Mouse (Mus musculus) hindbrain, embryonic 15.5 days (tissue): Measurements from ENCODE around the gene Iqck. TPM values are rescaled to one million over a fixed set of nuclear protein-coding genes. Genes with fewer than 3 reads are reported as not detected.
A peak's percentile ranks its signal among the peaks of the same experiment; 100 is the strongest.

Experiments
- ATAC-seq: fragments of 200-750 bp; cut with Nextera tagmentation; 2 replicates; pipeline ENCODE4 v1.8.0; 2017; ENCODE audit warnings: low read depth, moderate number of reproducible peaks, moderate TSS enrichment; ENCODE audit not compliant: low FRiP score
- H3K27ac ChIP-seq: fragments of 300-500 bp; sonication (generic); replicated peaks from 2 replicates; pipeline ENCODE4 v1.5.1; 2015; ENCODE audit warnings: mild to moderate bottlenecking, inconsistent platforms
- H3K27me3 ChIP-seq: fragments of 300-500 bp; sonication (generic); 2 replicates; pipeline ENCODE4 v1.6.1; 2015; ENCODE audit warnings: control low read depth, inconsistent platforms
- H3K36me3 ChIP-seq: fragments of 300-500 bp; sonication (generic); 2 replicates; pipeline ENCODE4 v1.6.1; 2015; ENCODE audit warnings: control low read depth, inconsistent platforms
- H3K4me1 ChIP-seq: fragments of 300-500 bp; sonication (generic); replicated peaks from 2 replicates; pipeline ENCODE4 v1.6.1; 2015; ENCODE audit warnings: control low read depth, inconsistent platforms
- H3K4me2 ChIP-seq: fragments of 300-500 bp; sonication (generic); 2 replicates; pipeline ENCODE4 v1.6.1; 2015; ENCODE audit warnings: moderate library complexity, mild to moderate bottlenecking, inconsistent platforms
- H3K4me3 ChIP-seq: fragments of 300-500 bp; sonication (generic); 2 replicates; pipeline ENCODE4 v1.5.1; 2015; ENCODE audit warnings: mild to moderate bottlenecking, inconsistent platforms
- H3K9ac ChIP-seq: fragments of 300-500 bp; sonication (generic); 2 replicates; pipeline ENCODE4 v1.6.1; 2015; ENCODE audit warnings: inconsistent platforms
- H3K9me3 ChIP-seq: fragments of 300-500 bp; sonication (generic); 2 replicates; pipeline ENCODE4 v1.6.1; 2016; ENCODE audit warnings: control low read depth, inconsistent platforms
- WGBS: fragments of 180-500 bp; shearing (Covaris S2); methylation state at CpG from one replicate; pipeline ENCODE4 v1.1.7; 2015; 5-methylcytosine and 5-hydroxymethylcytosine counted together
- polyA plus RNA-seq: library from polyadenylated mRNA; unstranded; fragments of >200 nt; fragmentation: Nextera tagmentation; extraction: Ambion mirVana; gene quantifications from 2 replicates; pipeline ENCODE4 v1.2.1, GENCODE M21; 2015

Iqck gene
- polyA plus RNA-seq, 1 experiment from 2014 or later = 3.7 TPM

GRCm38 (mm10) chr7:118854606-118855005, 946 bp upstream of the Iqck start:
- Histone ChIP-seq H3K4me3 (peak overlapping the region; percentile 94), H3K4me1 (peaks cover 31% of the 10 kb centered on the region), H3K27ac (no peak overlapping the region), H3K9me3 (no peaks in the 10 kb centered on the region), H3K27me3 (no peaks in the 10 kb centered on the region), H3K36me3 (peaks cover 16% of the 10 kb centered on the region), H3K9ac (peak overlapping the region; percentile 75), H3K4me2 (peak overlapping the region; percentile 85)
- 21% methylated on average over 3 of the region's 3 CpGs for WGBS
- ATAC-seq = no peak

- under 1% methylated on average over 44 of the region's 46 CpGs for WGBS
- peak; percentile 88; the same call in 1 of the 2 replicates for ATAC-seq
Measured at GRCm38 (mm10) chr7:118855877-118856304, 339 bp downstream of the Iqck start, which contains the start of gene Knop1. Gene Knop1, minus strand, starts transcription at chr7:118856254.

GRCm38 (mm10) chr7:118858640-118859039, 3.1 kb downstream of the Iqck start:
- WGBS = 94% methylated on average over 1 of the region's 1 CpGs
- H3K9ac ChIP-seq = no peak overlapping the region
- H3K27ac ChIP-seq = no peak overlapping the region
- H3K4me2 ChIP-seq = no peak overlapping the region
- ATAC-seq = no peak
- no peaks in the 10 kb centered on the region for H3K27me3 ChIP-seq
- no peak overlapping the region for H3K4me3 ChIP-seq
- no peaks in the 10 kb centered on the region; the same call in 1 of the 2 replicates for H3K36me3 ChIP-seq
- H3K4me1 ChIP-seq = peaks cover 22% of the 10 kb centered on the region
- H3K9me3 ChIP-seq = no peaks in the 10 kb centered on the region

More at GRCm38 (mm10) chr7:118855877-118856304, 339 bp downstream of the Iqck start, which contains the start of gene Knop1:
- peaks cover 10% of the 10 kb centered on the region; the same call in 1 of the 2 replicates for H3K36me3 ChIP-seq
- H3K9me3 ChIP-seq = no peaks in the 10 kb centered on the region
- H3K27me3 ChIP-seq = no peaks in the 10 kb centered on the region
- peak within 1 kb of the TSS; percentile 75 for H3K9ac ChIP-seq
- H3K4me1 ChIP-seq = peaks cover 26% of the 10 kb centered on the region
- H3K4me2 ChIP-seq = peak within 1 kb of the TSS; percentile 85
- H3K4me3 ChIP-seq = peak within 1 kb of the TSS; percentile 94
- H3K27ac ChIP-seq = peak within 1 kb of the TSS; percentile 88

GRCm38 (mm10) chr7:118865362-118865761, 9.8 kb downstream of the Iqck start:
- Histone ChIP-seq H3K4me1 (no peaks in the 10 kb centered on the region), H3K27me3 (no peaks in the 10 kb centered on the region), H3K4me3 (no peak overlapping the region), H3K9ac (no peak overlapping the region), H3K36me3 (no peaks in the 10 kb centered on the region), H3K9me3 (no peaks in the 10 kb centered on the region), H3K27ac (no peak overlapping the region), H3K4me2 (no peak overlapping the region)
- 78% methylated on average over 2 of the region's 2 CpGs for WGBS
- no peak for ATAC-seq

GRCm38 (mm10) chr7:118879466-118880029, 24.0 kb downstream of the Iqck start:
- no peak for ATAC-seq
- H3K9me3 ChIP-seq = no peaks in the 10 kb centered on the region
- no peaks in the 10 kb centered on the region for H3K36me3 ChIP-seq
- H3K27me3 ChIP-seq = no peaks in the 10 kb centered on the region
- H3K9ac ChIP-seq = no peak overlapping the region
- H3K4me3 ChIP-seq = no peak overlapping the region
- no peak overlapping the region for H3K4me2 ChIP-seq
- 86% methylated on average over 3 of the region's 3 CpGs for WGBS
- no peaks in the 10 kb centered on the region for H3K4me1 ChIP-seq
- H3K27ac ChIP-seq = no peak overlapping the region

- Histone ChIP-seq H3K4me3 (no peak overlapping the region), H3K27me3 (no peaks in the 10 kb centered on the region), H3K4me2 (no peak overlapping the region), H3K36me3 (no peaks in the 10 kb centered on the region), H3K27ac (no peak overlapping the region), H3K9me3 (no peaks in the 10 kb centered on the region), H3K9ac (no peak overlapping the region), H3K4me1 (peaks cover 7% of the 10 kb centered on the region)
- no peak for ATAC-seq
- 89% methylated on average over 4 of the region's 4 CpGs for WGBS
Measured at GRCm38 (mm10) chr7:118883957-118884356, 28.4 kb downstream of the Iqck start.

GRCm38 (mm10) chr7:118884969-118885368, 29.4 kb downstream of the Iqck start:
- Histone ChIP-seq H3K4me2 (no peak overlapping the region), H3K9me3 (no peaks in the 10 kb centered on the region), H3K4me3 (no peak overlapping the region), H3K9ac (no peak overlapping the region), H3K27ac (no peak overlapping the region), H3K36me3 (no peaks in the 10 kb centered on the region), H3K4me1 (peaks cover 12% of the 10 kb centered on the region), H3K27me3 (no peaks in the 10 kb centered on the region)
- 63% methylated on average over 4 of the region's 4 CpGs for WGBS
- ATAC-seq = no peak

GRCm38 (mm10) chr7:118887303-118888055, 31.9 kb downstream of the Iqck start:
- Histone ChIP-seq H3K27ac (no peak overlapping the region), H3K36me3 (no peaks in the 10 kb centered on the region), H3K9ac (no peak overlapping the region), H3K4me1 (peaks cover 12% of the 10 kb centered on the region), H3K27me3 (no peaks in the 10 kb centered on the region), H3K9me3 (no peaks in the 10 kb centered on the region), H3K4me2 (no peak overlapping the region), H3K4me3 (no peak overlapping the region)
- ATAC-seq = no peak
- 21% methylated on average over 6 of the region's 6 CpGs for WGBS

- WGBS = 3% methylated on average over 3 of the region's 3 CpGs
- H3K9ac ChIP-seq = no peak overlapping the region
- no peaks in the 10 kb centered on the region for H3K27me3 ChIP-seq
- H3K4me3 ChIP-seq = no peak overlapping the region
- no peaks in the 10 kb centered on the region for H3K9me3 ChIP-seq
- H3K4me2 ChIP-seq = no peak overlapping the region
- no peak for ATAC-seq
- peaks cover 12% of the 10 kb centered on the region for H3K4me1 ChIP-seq
- no peaks in the 10 kb centered on the region for H3K36me3 ChIP-seq
- no peak overlapping the region for H3K27ac ChIP-seq
Measured at GRCm38 (mm10) chr7:118889046-118889680, 33.6 kb downstream of the Iqck start.

- H3K27me3 ChIP-seq = no peaks in the 10 kb centered on the region
- no peak overlapping the region for H3K4me2 ChIP-seq
- H3K4me1 ChIP-seq = peaks cover 3% of the 10 kb centered on the region
- no peaks in the 10 kb centered on the region for H3K9me3 ChIP-seq
- H3K36me3 ChIP-seq = no peaks in the 10 kb centered on the region
- H3K27ac ChIP-seq = peak overlapping the region; percentile 67
- WGBS = 20% methylated on average over 10 of the region's 10 CpGs
- no peak overlapping the region for H3K4me3 ChIP-seq
- H3K9ac ChIP-seq = no peak overlapping the region
- no peak; the same call in 1 of the 2 replicates for ATAC-seq
Measured at GRCm38 (mm10) chr7:118895469-118896450, 40.2 kb downstream of the Iqck start.

- no peak overlapping the region for H3K27ac ChIP-seq
- H3K4me2 ChIP-seq = no peak overlapping the region
- no peak overlapping the region for H3K9ac ChIP-seq
- H3K4me1 ChIP-seq = peaks cover 11% of the 10 kb centered on the region
- no peak overlapping the region for H3K4me3 ChIP-seq
- H3K27me3 ChIP-seq = no peaks in the 10 kb centered on the region
- ATAC-seq = no peak
- H3K36me3 ChIP-seq = no peaks in the 10 kb centered on the region
- no peaks in the 10 kb centered on the region for H3K9me3 ChIP-seq
Measured at GRCm38 (mm10) chr7:118898063-118898462, 42.5 kb downstream of the Iqck start.
